Mouse (Mus musculus) heart, adult 10 weeks (tissue): ENCODE data around the gene Rrnad1. TPM values are rescaled to one million over a fixed set of nuclear protein-coding genes. Genes with fewer than 3 reads are reported as not detected.

Experiments used
- polyA plus RNA-seq: library from polyadenylated mRNA; stranded (reverse); fragments of 350-450 nt; fragmentation: Illumina TruSeq; extraction: RNeasy Lipid Tissue Mini Kit (QIAGEN cat#74804); gene quantifications from one replicate; pipeline ENCODE4 v1.2.3, GENCODE M21; 2014; ENCODE audit warnings: low read depth, low replicate concordance

Gene Rrnad1
- 18.8 TPM for polyA plus RNA-seq

DNA sequence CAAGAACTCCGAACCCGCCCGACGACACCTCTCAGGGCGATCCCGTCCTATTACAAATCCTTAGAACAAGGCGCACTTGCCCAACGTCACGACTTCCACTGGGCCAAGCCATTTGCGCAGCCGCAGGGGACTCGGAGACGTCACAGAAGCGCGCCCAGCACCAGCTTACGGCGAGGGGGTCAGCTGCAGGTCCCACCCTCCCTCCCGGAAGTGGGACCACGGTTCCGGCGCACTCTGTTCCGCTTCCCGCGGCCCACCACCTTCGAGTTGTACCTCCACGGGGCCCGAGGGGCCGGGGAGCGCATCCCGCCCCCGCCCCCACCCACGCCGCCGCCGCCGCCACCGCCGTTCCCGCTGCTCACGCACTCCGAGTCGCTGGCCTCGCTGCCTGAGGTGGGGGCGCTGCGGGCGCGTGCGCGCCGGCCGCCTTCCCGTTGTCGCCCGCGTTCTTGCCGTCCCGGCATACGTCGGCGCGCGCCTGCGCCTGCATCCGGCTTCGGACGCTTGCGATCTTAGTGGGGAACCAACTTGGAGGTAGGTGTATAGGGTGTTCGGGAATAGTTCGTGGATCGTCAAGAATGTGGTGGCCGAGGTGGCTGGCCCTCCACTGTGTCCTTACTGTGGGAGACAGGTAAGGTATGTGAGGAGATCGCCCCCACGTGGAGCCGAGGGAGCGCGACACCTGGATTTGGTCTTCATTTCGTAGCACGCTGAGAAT is at the start of gene Rrnad1, which contains the start of gene Isg20l2:
TSS of gene Rrnad1 (minus strand) at position 640 of the 718 bp plus-strand sequence.
TSS of gene Isg20l2 (plus strand) at position 237 of the 718 bp plus-strand sequence.

DNA sequence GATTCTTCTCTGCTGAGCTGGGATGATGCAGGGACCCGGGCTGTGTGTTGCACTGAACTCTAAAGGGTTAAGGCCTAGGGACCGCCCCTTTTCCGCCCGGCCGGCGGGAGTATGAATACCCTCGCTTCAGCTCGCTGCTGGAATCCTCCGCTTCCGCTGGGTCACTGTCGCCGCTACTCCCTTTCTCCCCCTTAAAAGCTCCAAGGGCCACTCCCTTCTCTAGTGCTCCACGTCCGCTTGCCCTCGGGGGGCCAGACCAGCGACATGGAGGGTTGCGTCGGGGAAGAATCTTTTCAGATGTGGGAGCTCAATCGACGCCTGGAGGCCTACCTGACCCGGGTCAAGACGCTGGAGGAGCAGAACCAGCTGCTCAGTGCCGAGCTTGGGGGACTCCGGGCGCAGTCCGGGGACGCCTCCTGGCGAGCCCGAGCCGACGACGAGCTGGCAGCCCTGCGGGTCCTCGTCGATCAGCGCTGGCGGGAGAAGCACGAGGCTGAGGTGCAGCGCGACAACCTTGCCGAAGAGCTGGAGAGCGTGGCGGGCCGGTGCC is 40.5 kb upstream of the Rrnad1 start, which contains the start of gene Nes:
TSS of gene Nes (plus strand) at position 140 of the 550 bp plus-strand sequence.

DNA sequence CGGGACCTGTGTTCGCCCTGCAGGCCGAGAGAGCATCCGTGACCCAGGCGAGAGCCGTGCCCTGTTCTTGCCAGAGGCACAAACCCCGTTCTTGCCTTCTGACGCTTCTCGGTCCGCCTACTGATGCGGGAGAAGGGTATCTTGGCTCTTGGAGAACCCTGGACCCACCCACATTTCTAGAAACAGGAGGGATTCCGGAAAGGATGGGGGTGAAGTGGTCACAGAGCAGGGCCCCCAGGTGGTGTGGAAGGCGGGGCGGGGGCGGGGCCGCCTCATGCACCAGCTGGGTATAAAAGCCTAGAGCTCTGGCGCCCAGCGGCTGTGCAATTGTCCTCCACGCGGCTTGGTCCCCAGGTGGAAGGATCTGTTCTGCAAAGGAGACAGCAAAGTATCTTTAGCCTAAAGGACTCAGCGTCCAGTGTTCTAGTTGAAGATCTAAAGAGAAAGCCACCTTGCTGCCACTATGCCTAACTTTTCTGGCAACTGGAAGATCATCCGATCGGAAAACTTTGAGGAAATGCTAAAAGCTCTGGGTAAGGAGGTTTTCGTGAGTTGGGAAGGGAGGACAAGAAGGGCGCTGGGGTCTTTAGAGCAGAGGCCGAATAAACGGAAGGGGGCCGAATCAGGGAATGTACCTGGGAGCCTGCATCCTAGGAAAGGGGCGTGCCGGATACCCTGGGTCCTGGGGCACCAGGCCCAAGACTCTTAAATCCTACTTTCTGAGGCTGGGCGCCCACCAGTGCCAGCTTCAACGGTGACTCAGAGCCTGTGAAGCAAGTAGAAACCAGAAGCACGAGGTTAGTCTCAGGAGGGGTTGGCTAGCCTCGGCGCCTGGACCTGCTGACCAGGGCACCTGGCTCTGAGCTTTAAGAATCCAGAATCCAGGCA is 18.1 kb upstream of the Rrnad1 start, which contains the start of gene Crabp2:
TSS of gene Crabp2 (plus strand) at position 289 of the 888 bp plus-strand sequence.

DNA sequence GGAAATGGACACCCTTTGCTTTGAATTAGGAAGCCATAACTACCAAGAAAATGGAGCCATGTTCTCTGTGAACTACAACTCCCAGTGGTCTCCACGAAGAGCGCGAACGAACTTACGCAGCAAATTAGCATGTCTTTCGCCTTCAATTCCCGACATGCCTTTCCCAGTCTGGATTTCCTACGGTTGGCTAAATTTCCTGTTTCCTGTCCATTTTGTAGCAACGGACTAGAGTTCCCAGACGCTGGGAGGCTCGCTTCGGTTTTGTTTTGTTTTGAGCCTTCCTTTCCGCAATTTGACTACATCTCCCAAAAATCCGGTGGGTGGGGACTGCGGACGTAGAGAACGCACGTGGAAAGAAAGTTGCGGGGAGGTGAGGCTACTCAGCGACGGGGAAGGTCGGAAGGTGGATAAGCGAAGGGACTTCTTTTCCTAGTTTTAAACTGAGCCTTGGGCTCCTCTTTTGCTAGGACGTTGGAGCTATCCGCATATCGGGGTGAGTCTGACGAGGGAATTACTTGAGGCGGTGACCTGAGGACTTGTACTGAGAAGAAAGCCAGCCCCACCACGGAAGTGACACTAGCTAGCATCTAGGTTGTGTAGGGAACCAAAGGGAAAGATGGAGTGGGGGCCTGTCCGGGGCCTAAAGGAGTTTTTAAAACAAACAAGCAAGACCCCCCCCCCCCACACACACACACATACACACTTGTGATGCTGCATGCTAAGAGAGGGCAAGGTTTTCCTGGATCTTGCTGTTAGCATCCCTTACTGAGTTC is 11.0 kb downstream of the Rrnad1 start, which contains the start of gene Mrpl24:
TSS of gene Mrpl24 (plus strand) at position 171 of the 773 bp plus-strand sequence.

DNA sequence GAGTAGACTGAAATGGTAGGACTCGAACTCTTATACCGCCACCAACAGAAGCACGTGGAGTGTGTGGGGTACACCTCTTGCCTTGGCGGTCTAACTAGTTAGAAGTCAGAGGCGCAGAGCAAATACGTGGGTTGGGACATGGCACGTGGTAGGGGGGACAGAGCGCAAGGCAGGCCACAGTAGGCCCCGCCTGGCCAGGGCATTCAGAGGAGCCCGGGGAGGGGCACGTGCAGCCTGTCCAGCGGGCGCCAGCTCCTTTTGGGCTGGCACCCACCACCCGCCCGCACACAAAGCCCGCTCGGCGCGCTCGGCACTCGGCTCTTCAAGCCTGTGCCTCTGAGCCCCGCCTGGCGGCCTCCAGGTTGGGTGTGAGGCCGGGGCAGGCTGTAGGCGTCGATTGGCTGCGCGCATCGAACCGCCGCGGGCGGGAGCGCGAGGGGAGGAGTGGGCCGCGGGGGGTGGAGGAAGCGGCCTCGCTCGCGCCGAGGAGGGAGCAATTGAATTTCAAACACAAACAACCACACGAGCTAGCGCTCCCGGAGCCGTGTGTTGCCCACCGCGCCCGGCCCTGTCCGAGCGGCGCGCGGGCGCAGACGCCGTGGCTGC is 24.5 kb downstream of the Rrnad1 start, which contains the start of gene Hdgf:
TSS of gene Hdgf (plus strand) at position 442 of the 606 bp plus-strand sequence.

DNA sequence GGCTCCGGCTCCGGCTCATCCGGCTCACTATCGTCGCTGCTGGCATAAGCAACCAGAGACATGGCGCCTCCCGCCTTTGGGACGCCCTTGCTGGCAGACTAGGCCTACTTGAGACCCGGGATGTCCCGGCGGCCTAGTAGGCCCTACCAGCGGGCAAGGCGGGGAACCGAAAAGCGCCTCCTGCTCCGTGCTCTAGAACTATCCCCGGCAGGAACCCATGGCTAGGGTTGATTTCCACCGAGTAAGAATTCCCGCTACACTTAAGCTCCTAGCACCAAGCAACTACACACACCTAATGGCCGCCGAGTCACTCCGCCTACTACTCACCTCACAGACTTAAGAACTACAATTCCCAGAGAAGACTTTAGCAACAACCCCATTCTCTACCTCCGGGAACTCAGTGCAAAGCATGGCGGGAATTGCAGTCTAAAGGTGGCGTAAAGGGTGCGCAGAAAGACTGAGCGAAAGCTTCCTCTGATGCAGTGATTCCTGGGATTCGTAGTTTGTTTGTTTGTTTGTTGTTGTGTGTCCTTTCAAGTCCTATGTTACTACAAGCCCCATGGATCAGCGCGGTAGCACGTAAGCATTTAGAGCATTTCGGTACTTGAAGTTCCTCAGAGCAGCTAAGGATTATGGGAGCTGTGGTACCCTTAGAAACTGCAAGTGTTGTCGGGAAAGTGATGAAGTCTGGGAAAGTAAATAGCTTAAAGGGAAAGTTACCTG is 45.1 kb downstream of the Rrnad1 start, which contains the start of gene Prcc:
TSS of gene Prcc (minus strand) at position 328 of the 723 bp plus-strand sequence.

Other genes with a start within 250 kb of the Rrnad1 start
- 0.37 TPM for gene Lrrc71, start 182.1 kb downstream of the Rrnad1 start, polyA plus RNA-seq
- 0.16 TPM for gene Ntrk1, start 135.6 kb downstream of the Rrnad1 start, polyA plus RNA-seq
- not detected for gene Insrr, start 133.8 kb downstream of the Rrnad1 start, polyA plus RNA-seq
- gene Pear1, start 106.4 kb downstream of the Rrnad1 start, polyA plus RNA-seq = 18.5 TPM
- gene Sh2d2a, start 84.0 kb downstream of the Rrnad1 start, polyA plus RNA-seq = 0.18 TPM
- gene Prcc, start 45.1 kb downstream of the Rrnad1 start, polyA plus RNA-seq = 34.4 TPM
- gene Hdgf, start 24.4 kb downstream of the Rrnad1 start, polyA plus RNA-seq = 135 TPM
- gene Mrpl24, start 11.2 kb downstream of the Rrnad1 start, polyA plus RNA-seq = 110 TPM
- 11.3 TPM for gene Isg20l2, start 403 bp downstream of the Rrnad1 start, polyA plus RNA-seq
- not detected for gene Crabp2, start 17.9 kb upstream of the Rrnad1 start, polyA plus RNA-seq
- 19.9 TPM for gene Nes, start 40.4 kb upstream of the Rrnad1 start, polyA plus RNA-seq
- not detected for gene Bcan, start 69.5 kb upstream of the Rrnad1 start, polyA plus RNA-seq
- not detected for gene Hapln2, start 96.9 kb upstream of the Rrnad1 start, polyA plus RNA-seq
- 19.7 TPM for gene Gpatch4, start 112.4 kb upstream of the Rrnad1 start, polyA plus RNA-seq
- 88.9 TPM for gene Naxe, start 127.8 kb upstream of the Rrnad1 start, polyA plus RNA-seq
- not detected for gene Ttc24, start 147.6 kb upstream of the Rrnad1 start, polyA plus RNA-seq
- 0.34 TPM for gene Iqgap3, start 151.3 kb upstream of the Rrnad1 start, polyA plus RNA-seq
- 107 TPM for gene Mef2d, start 211.7 kb upstream of the Rrnad1 start, polyA plus RNA-seq